Mouse (Mus musculus) neural tube, embryonic 14.5 days (tissue): Measurements from ENCODE around the gene Mcu. TPM values are rescaled to one million over a fixed set of nuclear protein-coding genes. Genes with fewer than 3 reads are reported as not detected.
A peak's percentile ranks its signal among the peaks of the same experiment; 100 is the strongest.

Experiments used
- ATAC-seq: fragments of 200-750 bp; cut with Nextera tagmentation; 2 replicates; pipeline ENCODE4 v1.8.0; 2017; ENCODE audit warnings: low read depth, mild to moderate bottlenecking, moderate TSS enrichment, moderate library complexity
- H3K27ac ChIP-seq: fragments of 300-500 bp; sonication (generic); 2 replicates; pipeline ENCODE4 v1.5.1; 2014; ENCODE audit warnings: low read depth, mild to moderate bottlenecking, control low read depth, low read length, moderate library complexity, mixed read lengths
- H3K27me3 ChIP-seq: fragments of 300-500 bp; sonication (generic); 2 replicates; pipeline ENCODE4 v1.6.1; 2014; ENCODE audit warnings: low read length; ENCODE audit not compliant: control insufficient read depth, insufficient read depth
- H3K36me3 ChIP-seq: fragments of 300-500 bp; sonication (generic); 2 replicates; pipeline ENCODE4 v1.6.1; 2014; ENCODE audit warnings: low read length, mixed read lengths; ENCODE audit not compliant: control insufficient read depth, insufficient read depth
- H3K4me1 ChIP-seq: fragments of 300-500 bp; sonication (generic); 2 replicates; pipeline ENCODE4 v1.6.1; 2014; ENCODE audit warnings: low read length; ENCODE audit not compliant: control insufficient read depth, insufficient read depth
- H3K4me2 ChIP-seq: fragments of 300-500 bp; sonication (generic); 2 replicates; pipeline ENCODE4 v1.6.1; 2014; ENCODE audit warnings: mild to moderate bottlenecking, low read depth, low read length, control low read depth
- H3K4me3 ChIP-seq: fragments of 300-500 bp; sonication (generic); 2 replicates; pipeline ENCODE4 v1.5.1; 2014; ENCODE audit warnings: low read depth, low read length, control low read depth, mixed read lengths
- H3K9ac ChIP-seq: fragments of 300-500 bp; sonication (generic); replicated peaks from 2 replicates; pipeline ENCODE4 v1.6.1; 2014; ENCODE audit warnings: low read depth, mild to moderate bottlenecking, control low read depth, low read length, mixed read lengths
- H3K9me3 ChIP-seq: fragments of 300-500 bp; sonication (generic); 2 replicates; pipeline ENCODE4 v1.6.1; 2016; ENCODE audit warnings: low read length; ENCODE audit not compliant: control insufficient read depth
- WGBS: fragments of 180-500 bp; shearing (Covaris S2); extraction: QIAGEN DNeasy Blood & Tissue Kit; methylation state at CpG from one replicate; pipeline ENCODE4 v1.1.7; 2014; 5-methylcytosine and 5-hydroxymethylcytosine counted together
- polyA plus RNA-seq: library from polyadenylated mRNA; unstranded; fragments of >200 nt; fragmentation: Nextera tagmentation; extraction: Ambion mirVana; gene quantifications from 2 replicates; pipeline ENCODE4 v1.2.1, GENCODE M21; 2014

The Mcu gene
- polyA plus RNA-seq, 1 experiment from 2014 or later = 53.0 TPM

GRCm38 (mm10) chr10:59615981-59616520 is 441 bp downstream of the Mcu start, which contains the start of gene Gm10322:
Gm10322 (plus strand) TSS chr10:59616063.
- under 1% methylated on average over 34 of the region's 51 CpGs for WGBS

GRCm38 (mm10) chr10:59615411-59615810 is 1.1 kb downstream of the Mcu start:
- Histone ChIP-seq H3K36me3 (no peaks in the 10 kb centered on the region), H3K4me3 (peak overlapping the region; percentile 86), H3K4me2 (peak overlapping the region; percentile 58), H3K27ac (no peak overlapping the region), H3K9me3 (no peaks in the 10 kb centered on the region), H3K9ac (no peak overlapping the region), H3K27me3 (no peaks in the 10 kb centered on the region), H3K4me1 (peaks cover 9% of the 10 kb centered on the region; the same call in 1 of the 2 replicates)
- WGBS = 39% methylated on average over 5 of the region's 5 CpGs
- ATAC-seq = no peak

More at GRCm38 (mm10) chr10:59615981-59616520, 441 bp downstream of the Mcu start, which contains the start of gene Gm10322:
- peak within 1 kb of the TSS; percentile 88 for H3K27ac ChIP-seq
- H3K27me3 ChIP-seq = no peaks in the 10 kb centered on the region
- peak within 1 kb of the TSS; percentile 86 for H3K4me3 ChIP-seq
- H3K36me3 ChIP-seq = no peaks in the 10 kb centered on the region
- ATAC-seq = peak; percentile 78
- H3K4me1 ChIP-seq = peaks cover 9% of the 10 kb centered on the region; the same call in 1 of the 2 replicates
- H3K4me2 ChIP-seq = peak within 1 kb of the TSS; percentile 58
- H3K9me3 ChIP-seq = no peaks in the 10 kb centered on the region
- peak within 1 kb of the TSS; percentile 88 for H3K9ac ChIP-seq

- Histone ChIP-seq H3K4me1 (peaks cover 9% of the 10 kb centered on the region; the same call in 1 of the 2 replicates), H3K9me3 (no peaks in the 10 kb centered on the region), H3K36me3 (no peaks in the 10 kb centered on the region), H3K27me3 (no peaks in the 10 kb centered on the region), H3K4me2 (peak overlapping the region; percentile 58; the same call in 1 of the 2 replicates), H3K27ac (no peak overlapping the region), H3K4me3 (peak overlapping the region; percentile 3; the same call in 1 of the 2 replicates), H3K9ac (no peak overlapping the region)
- no peak for ATAC-seq
- WGBS = 81% methylated on average over 5 of the region's 5 CpGs
These were observed 2.4 kb downstream of the Mcu start for GRCm38 (mm10) chr10:59614141-59614540.

- Histone ChIP-seq H3K9me3 (no peaks in the 10 kb centered on the region), H3K4me3 (no peak overlapping the region), H3K4me1 (peaks cover 9% of the 10 kb centered on the region; the same call in 1 of the 2 replicates), H3K27ac (no peak overlapping the region), H3K36me3 (no peaks in the 10 kb centered on the region), H3K9ac (no peak overlapping the region), H3K4me2 (no peak overlapping the region), H3K27me3 (no peaks in the 10 kb centered on the region)
- ATAC-seq = no peak
- WGBS = 86% methylated on average over 5 of the region's 5 CpGs
These were observed 3.2 kb downstream of the Mcu start for GRCm38 (mm10) chr10:59613276-59613675.

- Histone ChIP-seq H3K9ac (no peak overlapping the region), H3K4me1 (0 out of 2 replicates have a peak, but pooled peaks cover 3% of the 10 kb centered on the region), H3K4me3 (no peak overlapping the region), H3K4me2 (no peak overlapping the region), H3K36me3 (no peaks in the 10 kb centered on the region), H3K9me3 (no peaks in the 10 kb centered on the region), H3K27me3 (no peaks in the 10 kb centered on the region), H3K27ac (no peak overlapping the region)
- ATAC-seq = no peak
- 84% methylated on average over 11 of the region's 11 CpGs for WGBS
These were observed 11.5 kb downstream of the Mcu start for GRCm38 (mm10) chr10:59604879-59605464.

GRCm38 (mm10) chr10:59603843-59604242 is 12.6 kb downstream of the Mcu start:
- Histone ChIP-seq H3K9me3 (no peaks in the 10 kb centered on the region), H3K4me1 (0 out of 2 replicates have a peak, but pooled peaks cover 3% of the 10 kb centered on the region), H3K27me3 (no peaks in the 10 kb centered on the region), H3K27ac (no peak overlapping the region), H3K4me3 (no peak overlapping the region), H3K4me2 (no peak overlapping the region), H3K36me3 (no peaks in the 10 kb centered on the region), H3K9ac (no peak overlapping the region)
- no peak for ATAC-seq
- WGBS = 57% methylated on average over 5 of the region's 5 CpGs

- no peaks in the 10 kb centered on the region for H3K27me3 ChIP-seq
- H3K9me3 ChIP-seq = no peaks in the 10 kb centered on the region
- H3K9ac ChIP-seq = no peak overlapping the region
- no peaks in the 10 kb centered on the region for H3K36me3 ChIP-seq
- ATAC-seq = no peak
- 69% methylated on average over 14 of the region's 14 CpGs for WGBS
- H3K27ac ChIP-seq = peak overlapping the region; percentile 10; the same call in 1 of the 2 replicates
- H3K4me1 ChIP-seq = 0 out of 2 replicates have a peak, but pooled peaks cover 3% of the 10 kb centered on the region
- H3K4me2 ChIP-seq = no peak overlapping the region
- no peak overlapping the region for H3K4me3 ChIP-seq
These were observed 13.6 kb downstream of the Mcu start for GRCm38 (mm10) chr10:59602891-59603290.

GRCm38 (mm10) chr10:59602043-59602442 is 14.4 kb downstream of the Mcu start:
- no peaks in the 10 kb centered on the region for H3K36me3 ChIP-seq
- H3K4me1 ChIP-seq = 0 out of 2 replicates have a peak, but pooled peaks cover 3% of the 10 kb centered on the region
- H3K4me3 ChIP-seq = no peak overlapping the region
- peak; percentile 17; the same call in 1 of the 2 replicates for ATAC-seq
- H3K9me3 ChIP-seq = no peaks in the 10 kb centered on the region
- WGBS = 60% methylated on average over 8 of the region's 8 CpGs
- no peak overlapping the region for H3K9ac ChIP-seq
- H3K27me3 ChIP-seq = no peaks in the 10 kb centered on the region
- no peak overlapping the region for H3K27ac ChIP-seq
- no peak overlapping the region for H3K4me2 ChIP-seq

GRCm38 (mm10) chr10:59600516-59600915 is 16.0 kb downstream of the Mcu start:
- Histone ChIP-seq H3K27me3 (no peaks in the 10 kb centered on the region), H3K9me3 (no peaks in the 10 kb centered on the region), H3K4me2 (no peak overlapping the region), H3K9ac (no peak overlapping the region), H3K36me3 (no peaks in the 10 kb centered on the region), H3K27ac (no peak overlapping the region), H3K4me1 (0 out of 2 replicates have a peak, but pooled peaks cover 3% of the 10 kb centered on the region), H3K4me3 (no peak overlapping the region)
- no peak for ATAC-seq
- WGBS = 77% methylated on average over 8 of the region's 8 CpGs
